Mouse (Mus musculus): ENCODE data around the gene Fhod1. TPM values are rescaled to one million over a fixed set of nuclear protein-coding genes. Genes with fewer than 3 reads are reported as not detected.

Gene Fhod1
- total and polyA plus RNA-seq, 2 experiments from 2014 or later = 0.72 to 6.9 TPM

- ATAC-seq (ENCODE audit: insufficient read depth, low read depth) (no peak), DNase-seq (ENCODE audit: low spot score) (no peak)
- Histone ChIP-seq H3K9ac (replicated peaks; ENCODE audit: low read depth, low read length) (no peak overlapping the region), H3K9me3 (replicated peaks; ENCODE audit: control insufficient read depth, low read length) (no peaks in the 10 kb centered on the region), H3K4me2 (ENCODE audit: low read depth, low read length) (no peak overlapping the region), H3K4me1 (ENCODE audit: control insufficient read depth, insufficient read depth) (peaks cover 12% of the 10 kb centered on the region), H3K27me3 (ENCODE audit: control insufficient read depth, insufficient read depth, low read length) (0 out of 2 replicates have a peak, but pooled peaks cover 4% of the 10 kb centered on the region), H3K36me3 (replicated peaks; ENCODE audit: control insufficient read depth, insufficient read depth, low read length) (no peaks in the 10 kb centered on the region), H3K27ac (ENCODE audit: low read depth) (no peak overlapping the region), H3K4me3 (ENCODE audit: low read depth, low read length) (no peak overlapping the region)
- WGBS = 84% methylated on average over 5 of the region's 5 CpGs
- TF ChIP-seq CTCF (IDR thresholded peaks at IDR 0.05; ENCODE audit: low read depth) (peak; percentile 1), EP300 (IDR thresholded peaks at IDR 0.05; ENCODE audit: low read depth) (no peak)
Observed at GRCm38 (mm10) chr8:105288231-105288630, 59.5 kb downstream of the Fhod1 start.

- no peak for DNase-seq (ENCODE audit: low spot score)
Observed at GRCm38 (mm10) chr8:105286907-105287306, 60.8 kb downstream of the Fhod1 start.

GRCm38 (mm10) chr8:105285514-105285913 lies 62.2 kb downstream of the Fhod1 start:
- H3K4me3 ChIP-seq (ENCODE audit: low read depth, low read length) = no peak overlapping the region
- H3K27ac ChIP-seq (ENCODE audit: low read depth) = no peak overlapping the region
- WGBS = 46% methylated on average over 12 of the region's 12 CpGs
- no peak overlapping the region for H3K4me2 ChIP-seq (ENCODE audit: low read depth, low read length)
- H3K9me3 ChIP-seq (replicated peaks; ENCODE audit: control insufficient read depth, low read length) = no peaks in the 10 kb centered on the region
- DNase-seq (ENCODE audit: low spot score) = no peak
- no peak for ATAC-seq (ENCODE audit: insufficient read depth, low read depth)
- H3K36me3 ChIP-seq (replicated peaks; ENCODE audit: control insufficient read depth, insufficient read depth, low read length) = no peaks in the 10 kb centered on the region
- TF ChIP-seq EP300 (IDR thresholded peaks at IDR 0.05; ENCODE audit: low read depth) (no peak), CTCF (IDR thresholded peaks at IDR 0.05; ENCODE audit: low read depth) (no peak)
- H3K4me1 ChIP-seq (ENCODE audit: control insufficient read depth, insufficient read depth) = peaks cover 11% of the 10 kb centered on the region
- 0 out of 2 replicates have a peak, but pooled peaks cover 2% of the 10 kb centered on the region for H3K27me3 ChIP-seq (ENCODE audit: control insufficient read depth, insufficient read depth, low read length)
- no peak overlapping the region for H3K9ac ChIP-seq (replicated peaks; ENCODE audit: low read depth, low read length)

More at GRCm38 (mm10) chr8:105286907-105287306, 60.8 kb downstream of the Fhod1 start:
- Histone ChIP-seq H3K36me3 (replicated peaks; ENCODE audit: control insufficient read depth, insufficient read depth, low read length) (no peaks in the 10 kb centered on the region), H3K9me3 (replicated peaks; ENCODE audit: control insufficient read depth, low read length) (no peaks in the 10 kb centered on the region), H3K4me2 (ENCODE audit: low read depth, low read length) (no peak overlapping the region), H3K27ac (ENCODE audit: low read depth) (no peak overlapping the region), H3K4me1 (ENCODE audit: control insufficient read depth, insufficient read depth) (peaks cover 12% of the 10 kb centered on the region), H3K9ac (replicated peaks; ENCODE audit: low read depth, low read length) (no peak overlapping the region), H3K4me3 (ENCODE audit: low read depth, low read length) (no peak overlapping the region), H3K27me3 (ENCODE audit: control insufficient read depth, insufficient read depth, low read length) (0 out of 2 replicates have a peak, but pooled peaks cover 4% of the 10 kb centered on the region)
- WGBS = 87% methylated on average over 4 of the region's 4 CpGs
- TF ChIP-seq CTCF (IDR thresholded peaks at IDR 0.05; ENCODE audit: low read depth) = no peak
- TF ChIP-seq EP300 (IDR thresholded peaks at IDR 0.05; ENCODE audit: low read depth) = no peak
- no peak for ATAC-seq (ENCODE audit: insufficient read depth, low read depth)

- Histone ChIP-seq H3K36me3 (replicated peaks; ENCODE audit: control insufficient read depth, insufficient read depth, low read length) (no peaks in the 10 kb centered on the region), H3K27me3 (ENCODE audit: control insufficient read depth, insufficient read depth, low read length) (peaks cover 16% of the 10 kb centered on the region; the same call in 1 of the 2 replicates), H3K4me3 (ENCODE audit: low read depth, low read length) (no peak overlapping the region), H3K9me3 (replicated peaks; ENCODE audit: control insufficient read depth, low read length) (no peaks in the 10 kb centered on the region), H3K9ac (replicated peaks; ENCODE audit: low read depth, low read length) (no peak overlapping the region), H3K4me2 (ENCODE audit: low read depth, low read length) (0 out of 2 replicates have a peak overlapping the region, but pooled peaks have one; percentile 17), H3K4me1 (ENCODE audit: control insufficient read depth, insufficient read depth) (peaks cover 6% of the 10 kb centered on the region), H3K27ac (ENCODE audit: low read depth) (no peak overlapping the region)
- ATAC-seq (ENCODE audit: insufficient read depth, low read depth) (peak; percentile 59; the same call in 1 of the 2 replicates), DNase-seq (ENCODE audit: low spot score) (no peak)
- TF ChIP-seq EP300 (IDR thresholded peaks at IDR 0.05; ENCODE audit: low read depth) (no peak), CTCF (IDR thresholded peaks at IDR 0.05; ENCODE audit: low read depth) (peak; percentile 76)
- WGBS = 25% methylated on average over 23 of the region's 23 CpGs
Observed at GRCm38 (mm10) chr8:105283074-105283473, 64.7 kb downstream of the Fhod1 start.

- Histone ChIP-seq H3K4me3 (ENCODE audit: low read depth, low read length) (no peak overlapping the region), H3K27ac (ENCODE audit: low read depth) (no peak overlapping the region), H3K4me2 (ENCODE audit: low read depth, low read length) (no peak overlapping the region), H3K9me3 (replicated peaks; ENCODE audit: control insufficient read depth, low read length) (no peaks in the 10 kb centered on the region), H3K4me1 (ENCODE audit: control insufficient read depth, insufficient read depth) (peaks cover 6% of the 10 kb centered on the region), H3K36me3 (replicated peaks; ENCODE audit: control insufficient read depth, insufficient read depth, low read length) (no peaks in the 10 kb centered on the region), H3K27me3 (ENCODE audit: control insufficient read depth, insufficient read depth, low read length) (peaks cover 25% of the 10 kb centered on the region; the same call in 1 of the 2 replicates), H3K9ac (replicated peaks; ENCODE audit: low read depth, low read length) (no peak overlapping the region)
- ATAC-seq (ENCODE audit: insufficient read depth, low read depth) (no peak), DNase-seq (ENCODE audit: low spot score) (no peak)
- no peak for TF ChIP-seq CTCF (IDR thresholded peaks at IDR 0.05; ENCODE audit: low read depth)
- TF ChIP-seq EP300 (IDR thresholded peaks at IDR 0.05; ENCODE audit: low read depth) = no peak
- WGBS = 63% methylated on average over 4 of the region's 4 CpGs
Observed at GRCm38 (mm10) chr8:105282239-105282638, 65.5 kb downstream of the Fhod1 start.

GRCm38 (mm10) chr8:105281821-105282220 lies 65.9 kb downstream of the Fhod1 start:
- Histone ChIP-seq H3K27me3 (ENCODE audit: control insufficient read depth, insufficient read depth, low read length) (peaks cover 26% of the 10 kb centered on the region; the same call in 1 of the 2 replicates), H3K36me3 (replicated peaks; ENCODE audit: control insufficient read depth, insufficient read depth, low read length) (no peaks in the 10 kb centered on the region), H3K4me3 (ENCODE audit: low read depth, low read length) (no peak overlapping the region), H3K4me2 (ENCODE audit: low read depth, low read length) (no peak overlapping the region), H3K9ac (replicated peaks; ENCODE audit: low read depth, low read length) (no peak overlapping the region), H3K9me3 (replicated peaks; ENCODE audit: control insufficient read depth, low read length) (no peaks in the 10 kb centered on the region), H3K4me1 (ENCODE audit: control insufficient read depth, insufficient read depth) (peaks cover 7% of the 10 kb centered on the region), H3K27ac (ENCODE audit: low read depth) (no peak overlapping the region)
- WGBS = 84% methylated on average over 12 of the region's 12 CpGs
- no peak for DNase-seq (ENCODE audit: low spot score)
- TF ChIP-seq CTCF (IDR thresholded peaks at IDR 0.05; ENCODE audit: low read depth) = no peak
- TF ChIP-seq EP300 (IDR thresholded peaks at IDR 0.05; ENCODE audit: low read depth) = no peak
- ATAC-seq (ENCODE audit: insufficient read depth, low read depth) = no peak
